Mouse (Mus musculus) midbrain, postnatal 0 days (tissue): ENCODE data around the gene Itgb2l. TPM values are rescaled to one million over a fixed set of nuclear protein-coding genes. Genes with fewer than 3 reads are reported as not detected.
"Not testable (repeated sequence)": the region's sequence is repeated elsewhere in the genome, so short reads cannot be mapped to it uniquely, and the experiment has no call there.

ENCODE experiments used
- ATAC-seq: fragments of 200-750 bp; cut with Nextera tagmentation; 2 replicates; pipeline ENCODE4 v1.8.0; 2017; ENCODE audit warnings: moderate number of reproducible peaks, mild to moderate bottlenecking, moderate TSS enrichment, moderate library complexity; ENCODE audit not compliant: low FRiP score
- DNase-seq: peaks from one replicate; pipeline ENCODE4 v3.0.0-alpha.2; 2015; ENCODE audit warnings: low spot score
- H3K27ac ChIP-seq: fragments of 300-500 bp; sonication (generic); 2 replicates; pipeline ENCODE4 v1.5.1; 2014; ENCODE audit warnings: low read depth, mild to moderate bottlenecking, low read length, mixed read lengths
- H3K27me3 ChIP-seq: fragments of 300-500 bp; sonication (generic); 2 replicates; pipeline ENCODE4 v1.6.1; 2014; ENCODE audit warnings: low read length, control low read depth, mixed read lengths; ENCODE audit not compliant: insufficient read depth
- H3K36me3 ChIP-seq: fragments of 300-500 bp; sonication (generic); 2 replicates; pipeline ENCODE4 v1.6.1; 2014; ENCODE audit warnings: low read length, control low read depth, mixed read lengths; ENCODE audit not compliant: insufficient read depth
- H3K4me1 ChIP-seq: fragments of 300-500 bp; sonication (generic); 2 replicates; pipeline ENCODE4 v1.6.1; 2014; ENCODE audit warnings: mild to moderate bottlenecking, control low read depth, antibody characterized with exemption, low read length, mixed read lengths; ENCODE audit not compliant: insufficient read depth
- H3K4me2 ChIP-seq: fragments of 300-500 bp; sonication (generic); 2 replicates; pipeline ENCODE4 v1.6.1; 2014; ENCODE audit warnings: low read depth, mild to moderate bottlenecking, low read length, mixed read lengths; ENCODE audit not compliant: poor library complexity, severe bottlenecking
- H3K4me3 ChIP-seq: fragments of 300-500 bp; sonication (generic); 2 replicates; pipeline ENCODE4 v1.5.1; 2014; ENCODE audit warnings: low read depth, mild to moderate bottlenecking, low read length, moderate library complexity
- H3K9ac ChIP-seq: fragments of 300-500 bp; sonication (generic); replicated peaks from 2 replicates; pipeline ENCODE4 v1.6.1; 2014; ENCODE audit warnings: mild to moderate bottlenecking, low read length, moderate library complexity, mixed read lengths; ENCODE audit not compliant: poor library complexity, severe bottlenecking
- H3K9me3 ChIP-seq: fragments of 300-500 bp; sonication (generic); 2 replicates; pipeline ENCODE4 v1.6.1; 2016; ENCODE audit warnings: low read length, control low read depth
- CTCF ChIP-seq: IDR thresholded peaks from 2 replicates; pipeline ENCODE4 v1.5.1; 2016; ENCODE audit warnings: antibody characterized with exemption, mild to moderate bottlenecking
- WGBS: fragments of 180-500 bp; shearing (Covaris S2); extraction: QIAGEN DNeasy Blood & Tissue Kit; methylation state at CpG from one replicate; pipeline ENCODE4 v1.1.7; 2014; 5-methylcytosine and 5-hydroxymethylcytosine counted together
- polyA plus RNA-seq: library from polyadenylated mRNA; unstranded; fragments of >200 nt; fragmentation: Nextera tagmentation; extraction: Ambion mirVana; gene quantifications from 2 replicates; pipeline ENCODE4 v1.2.1, GENCODE M21; 2015
- total RNA-seq: library from RNA; depleted of rRNA; stranded (reverse); fragments of >200 nt; gene quantifications from 2 replicates; pipeline ENCODE4 v1.2.3, GENCODE M21; 2014

Itgb2l gene
- total and polyA plus RNA-seq, 2 experiments from 2014 or later = not detected

DNA sequence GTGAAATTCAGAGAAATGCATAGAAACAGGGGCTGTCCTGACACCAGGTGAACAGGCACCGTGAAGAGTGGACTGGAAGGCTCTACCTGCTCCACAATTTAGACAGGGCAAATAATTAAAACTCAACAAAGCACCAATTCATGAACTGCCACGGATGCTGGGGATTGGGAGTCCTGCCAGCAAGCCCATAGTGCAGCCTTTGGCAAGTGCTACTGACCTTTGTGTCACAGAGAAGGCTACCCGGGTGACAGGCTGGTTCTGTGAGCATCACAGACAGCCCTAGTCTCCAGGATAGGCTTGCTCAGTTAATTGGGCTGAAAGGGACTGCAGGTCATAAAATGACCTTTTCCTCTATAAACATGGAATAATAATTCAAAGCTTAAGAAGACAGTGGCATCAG lies 17.4 kb upstream of the Itgb2l start:
- no peak for ATAC-seq
- Histone ChIP-seq H3K4me3 (no peak overlapping the region), H3K4me1 (no peaks in the 10 kb centered on the region), H3K9ac (no peak overlapping the region), H3K9me3 (no peaks in the 10 kb centered on the region), H3K36me3 (no peaks in the 10 kb centered on the region), H3K27ac (no peak overlapping the region), H3K4me2 (no peak overlapping the region), H3K27me3 (no peaks in the 10 kb centered on the region)
- WGBS = 50% methylated on average over 3 of the region's 3 CpGs
- DNase-seq = peak; percentile 48
- no peak for TF ChIP-seq CTCF

DNA sequence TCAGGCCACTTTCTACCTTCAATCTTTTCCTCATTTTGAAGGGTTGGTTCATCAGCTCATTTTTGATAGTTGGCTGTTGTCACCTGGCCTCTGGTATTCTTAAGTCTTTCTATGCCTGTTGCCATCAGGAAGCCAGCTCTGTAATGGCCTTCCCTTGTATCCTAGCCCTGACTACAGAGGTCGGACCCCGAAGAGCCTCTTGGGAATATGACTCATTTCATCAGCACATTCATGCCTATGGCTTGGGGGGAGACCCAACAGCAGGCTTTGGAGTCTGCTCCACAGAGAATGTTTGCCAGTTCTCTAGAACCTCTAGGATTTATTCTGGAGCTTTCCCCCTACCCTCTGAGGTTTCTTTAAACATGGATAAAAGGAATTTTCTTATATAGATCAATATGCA lies 15.9 kb upstream of the Itgb2l start:
- H3K36me3 ChIP-seq = no peaks in the 10 kb centered on the region
- ATAC-seq (no peak), DNase-seq (no peak)
- H3K27ac ChIP-seq = no peak overlapping the region
- no peaks in the 10 kb centered on the region for H3K9me3 ChIP-seq
- H3K9ac ChIP-seq = no peak overlapping the region
- H3K4me2 ChIP-seq = no peak overlapping the region
- TF ChIP-seq CTCF = no peak
- H3K27me3 ChIP-seq = no peaks in the 10 kb centered on the region
- H3K4me1 ChIP-seq = no peaks in the 10 kb centered on the region
- no peak overlapping the region for H3K4me3 ChIP-seq
- WGBS = 88% methylated on average over 2 of the region's 2 CpGs

DNA sequence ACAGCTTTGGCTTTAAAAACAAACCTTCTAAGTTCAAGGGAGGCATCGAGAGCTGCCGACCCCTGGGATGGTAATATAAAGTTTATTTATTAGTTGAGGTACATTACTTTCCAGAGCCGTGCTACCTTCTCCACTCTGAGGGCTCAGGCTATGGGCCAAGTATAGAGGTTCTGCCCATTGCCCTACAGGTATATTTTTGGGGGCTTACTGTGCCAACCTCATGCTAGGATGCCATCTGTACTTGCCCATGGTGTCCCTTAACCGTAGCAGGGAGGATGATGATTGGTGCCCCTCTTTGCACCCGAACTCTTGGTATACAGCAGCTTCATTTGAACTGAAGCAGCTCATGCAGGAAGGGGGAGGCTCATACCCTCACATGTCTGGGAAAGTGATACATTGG lies 14.2 kb upstream of the Itgb2l start:
- Histone ChIP-seq H3K27me3 (no peaks in the 10 kb centered on the region), H3K9ac (no peak overlapping the region), H3K27ac (no peak overlapping the region), H3K4me1 (no peaks in the 10 kb centered on the region), H3K36me3 (no peaks in the 10 kb centered on the region), H3K4me2 (no peak overlapping the region), H3K9me3 (no peaks in the 10 kb centered on the region), H3K4me3 (no peak overlapping the region)
- ATAC-seq = no peak
- 92% methylated on average over 5 of the region's 5 CpGs for WGBS
- no peak for TF ChIP-seq CTCF
- no peak for DNase-seq

DNA sequence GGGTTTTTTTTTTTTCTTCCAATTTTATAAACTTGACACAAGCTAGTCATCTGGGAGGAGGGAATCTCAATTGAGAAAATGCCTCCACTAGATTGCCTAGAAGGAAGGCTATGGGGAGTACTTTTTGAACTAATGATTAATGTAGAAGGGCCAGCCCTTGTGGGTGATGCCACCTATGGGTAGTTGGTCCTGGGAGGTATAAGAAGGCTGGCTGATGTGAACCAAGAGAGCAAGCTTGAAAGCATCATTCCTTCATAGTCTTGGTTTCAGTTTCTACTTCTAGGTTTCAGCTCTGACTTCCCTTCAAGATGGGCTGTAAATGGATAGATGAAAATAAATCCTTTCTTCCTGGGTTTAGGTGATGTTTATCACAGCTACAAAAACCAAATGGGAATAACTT lies 10.7 kb upstream of the Itgb2l start:
- no peak for TF ChIP-seq CTCF
- ATAC-seq (no peak), DNase-seq (no peak)
- Histone ChIP-seq H3K4me2 (no peak overlapping the region), H3K27ac (no peak overlapping the region), H3K36me3 (no peaks in the 10 kb centered on the region), H3K4me3 (no peak overlapping the region), H3K9ac (no peak overlapping the region), H3K4me1 (no peaks in the 10 kb centered on the region), H3K27me3 (no peaks in the 10 kb centered on the region), H3K9me3 (no peaks in the 10 kb centered on the region)

DNA sequence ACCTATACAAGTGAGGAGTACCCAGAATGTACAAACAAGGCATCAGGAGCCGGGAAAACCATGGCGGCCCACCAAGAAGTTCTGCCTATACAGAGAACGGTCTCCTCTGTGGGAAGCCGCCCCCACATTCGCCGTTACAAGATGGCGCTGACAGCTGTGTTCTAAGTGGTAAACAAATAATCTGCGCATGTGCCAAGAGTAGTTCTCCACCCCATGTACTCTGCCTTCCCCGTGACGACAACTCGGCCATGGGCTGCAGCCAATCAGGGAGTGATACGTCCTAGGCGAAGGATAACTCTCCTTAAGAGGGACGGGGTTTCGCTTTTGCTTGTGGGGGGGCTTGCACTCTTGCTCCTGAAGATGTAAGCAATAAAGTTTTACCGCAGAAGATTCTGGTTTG lies 7.5 kb upstream of the Itgb2l start:
- 96% methylated on average over 13 of the region's 16 CpGs for whole genome bisulfite sequencing
- not testable (repeated sequence) for H3K9ac ChIP-seq, H3K27me3 ChIP-seq, ATAC-seq, H3K9me3 ChIP-seq, H3K4me1 ChIP-seq, H3K27ac ChIP-seq, H3K4me2 ChIP-seq, DNase-seq, H3K36me3 ChIP-seq, H3K4me3 ChIP-seq

DNA sequence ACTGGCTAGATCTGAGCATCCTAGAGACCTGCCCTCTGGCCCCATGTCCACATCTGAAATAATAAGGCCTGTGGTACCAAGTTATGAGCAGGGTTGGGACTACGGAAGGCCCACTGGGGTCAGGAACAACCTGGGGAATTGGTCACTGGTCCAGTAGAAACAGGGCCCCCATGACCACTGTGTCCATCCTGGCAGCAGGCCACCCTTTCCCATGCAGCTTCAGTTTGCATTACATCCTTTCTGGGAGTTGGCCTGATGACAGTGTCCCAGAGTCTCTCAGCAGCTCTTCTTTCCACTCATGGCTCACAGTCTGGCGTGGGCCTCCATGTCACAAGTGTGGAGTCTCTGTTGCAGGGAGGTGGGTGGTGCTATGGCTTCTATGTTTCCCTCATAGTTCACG lies 1.6 kb downstream of the Itgb2l start:
- H3K27me3 ChIP-seq = no peaks in the 10 kb centered on the region
- no peak overlapping the region for H3K4me3 ChIP-seq
- no peak for TF ChIP-seq CTCF
- no peak overlapping the region for H3K27ac ChIP-seq
- H3K4me2 ChIP-seq = no peak overlapping the region
- no peaks in the 10 kb centered on the region for H3K36me3 ChIP-seq
- no peaks in the 10 kb centered on the region for H3K4me1 ChIP-seq
- 77% methylated on average over 3 of the region's 3 CpGs for WGBS
- no peak overlapping the region for H3K9ac ChIP-seq
- H3K9me3 ChIP-seq = no peaks in the 10 kb centered on the region
- no peak for ATAC-seq
- DNase-seq = no peak

DNA sequence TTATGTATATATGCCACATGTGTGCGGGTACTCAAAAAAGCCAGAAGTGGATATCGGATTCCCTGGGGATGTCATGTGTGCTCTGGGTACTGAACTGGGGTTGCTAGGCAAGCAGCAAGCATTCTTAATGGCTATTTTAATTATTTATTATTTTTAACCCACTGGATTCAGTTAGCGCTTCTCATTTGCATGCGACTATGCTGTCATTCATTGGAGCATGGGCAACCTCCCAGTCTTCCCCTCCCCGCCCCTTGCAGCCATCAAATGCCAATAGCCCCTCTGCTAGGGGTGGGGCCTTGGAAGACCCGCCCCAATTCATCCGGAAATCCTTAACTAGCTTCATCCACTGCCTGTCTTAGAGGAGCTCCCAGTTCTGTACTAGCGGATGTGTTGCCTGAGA lies 2.5 kb downstream of the Itgb2l start:
- Histone ChIP-seq H3K9ac (no peak overlapping the region), H3K4me3 (no peak overlapping the region), H3K4me2 (no peak overlapping the region), H3K36me3 (no peaks in the 10 kb centered on the region), H3K27me3 (no peaks in the 10 kb centered on the region), H3K4me1 (no peaks in the 10 kb centered on the region), H3K9me3 (no peaks in the 10 kb centered on the region), H3K27ac (no peak overlapping the region)
- TF ChIP-seq CTCF = no peak
- 69% methylated on average over 8 of the region's 8 CpGs for WGBS
- peak; percentile 32 for DNase-seq
- peak; percentile 65 for ATAC-seq
